Mouse (Mus musculus) cerebellum, postnatal 25 days (tissue): Measurements from ENCODE around the gene Taar4.

ENCODE experiments used
- DNase-seq, 2 experiments: peaks; one replicate each; pipeline ENCODE4 v3.0.0; 2021; ENCODE audit warnings: mixed read lengths in 2 of 2

Taar4 gene

GRCm38 (mm10) chr10:23960444-23960915 is at the start of gene Taar4:
Gene Taar4, plus strand, starts transcription at chr10:23960494.
- DNase-seq = no peak

GRCm38 (mm10) chr10:23920056-23920455 is 40.2 kb upstream of the Taar4 start, which contains the start of gene Taar1:
Gene Taar1, plus strand, starts transcription at chr10:23920356.
- DNase-seq = no peak

- DNase-seq = no peak
Measured at GRCm38 (mm10) chr10:23922468-23922867, 37.8 kb upstream of the Taar4 start.

- no peak for DNase-seq
Measured at GRCm38 (mm10) chr10:23923941-23924340, 36.4 kb upstream of the Taar4 start.

GRCm38 (mm10) chr10:23937613-23938012 is 22.7 kb upstream of the Taar4 start:
- no peak for DNase-seq

GRCm38 (mm10) chr10:23938312-23938711 is 22.0 kb upstream of the Taar4 start, which contains the start of gene Taar2:
Gene Taar2, plus strand, starts transcription at chr10:23938572.
- DNase-seq = no peak

GRCm38 (mm10) chr10:23942465-23942864 is 17.8 kb upstream of the Taar4 start:
- peak in 1 of 2 experiments; percentile 25 for DNase-seq

- DNase-seq = peak; percentile 34 to 53
Measured at GRCm38 (mm10) chr10:23948026-23948425, 12.3 kb upstream of the Taar4 start.

- DNase-seq = no peak
Measured at GRCm38 (mm10) chr10:23949508-23950005, 10.7 kb upstream of the Taar4 start, which contains the start of gene Taar3. Gene Taar3, plus strand, starts transcription at chr10:23949558.

GRCm38 (mm10) chr10:23951714-23952113 is 8.6 kb upstream of the Taar4 start:
- DNase-seq = peak; percentile 69 to 72

GRCm38 (mm10) chr10:23959071-23959470 is 1.2 kb upstream of the Taar4 start:
- DNase-seq = peak in 1 of 2 experiments; percentile 33

GRCm38 (mm10) chr10:23963444-23963843 is 3.1 kb downstream of the Taar4 start:
- DNase-seq = peak in 1 of 2 experiments; percentile 33

GRCm38 (mm10) chr10:23964921-23965610 is 4.8 kb downstream of the Taar4 start:
- no peak for DNase-seq

GRCm38 (mm10) chr10:23970656-23971165 is 10.4 kb downstream of the Taar4 start, which contains the start of gene Taar5:
Gene Taar5, plus strand, starts transcription at chr10:23970706.
- DNase-seq = no peak

- DNase-seq = peak; percentile 25 to 26
Measured at GRCm38 (mm10) chr10:23971256-23971655, 11.0 kb downstream of the Taar4 start.

GRCm38 (mm10) chr10:23977958-23978357 is 17.7 kb downstream of the Taar4 start:
- DNase-seq = no peak

- DNase-seq = peak; percentile 68 to 78
Measured at GRCm38 (mm10) chr10:23978901-23979705, 18.8 kb downstream of the Taar4 start.

- DNase-seq = no peak
Measured at GRCm38 (mm10) chr10:23985546-23985945, 25.3 kb downstream of the Taar4 start, which contains the start of gene Taar6. Gene Taar6, minus strand, starts transcription at chr10:23985646.

GRCm38 (mm10) chr10:23986419-23986818 is 26.1 kb downstream of the Taar4 start:
- DNase-seq = no peak

GRCm38 (mm10) chr10:23993381-23993780 is 33.1 kb downstream of the Taar4 start, which contains the start of gene Taar7a:
Gene Taar7a, minus strand, starts transcription at chr10:23993481.
- DNase-seq = no peak

GRCm38 (mm10) chr10:23999639-24000038 is 39.3 kb downstream of the Taar4 start, which contains the start of gene Taar7b:
Gene Taar7b, plus strand, starts transcription at chr10:23999939.
- no peak for DNase-seq

- DNase-seq = no peak
Measured at GRCm38 (mm10) chr10:24006442-24006841, 46.1 kb downstream of the Taar4 start.

GRCm38 (mm10) chr10:24007034-24007433 is 46.7 kb downstream of the Taar4 start:
- DNase-seq = no peak
